Mouse (Mus musculus): ENCODE results near the gene Zhx3. TPM values are rescaled to one million over a fixed set of nuclear protein-coding genes. Genes with fewer than 3 reads are reported as not detected.

The Zhx3 gene
- polyA plus RNA-seq, 2 experiments = 6.5 to 13.7 TPM

- Histone ChIP-seq H3K9me3 (ENCODE audit: control insufficient read depth, low read length) (no peaks in the 10 kb centered on the region), H3K36me3 (ENCODE audit: control insufficient read depth, insufficient read depth, low read length) (no peaks in the 10 kb centered on the region), H3K27ac (replicated peaks; ENCODE audit: low read depth, low read length) (no peak overlapping the region), H3K9ac (ENCODE audit: low read depth, low read length, severe bottlenecking) (no peak overlapping the region), H3K27me3 (ENCODE audit: control insufficient read depth, insufficient read depth, low read length) (no peaks in the 10 kb centered on the region), H3K4me1 (ENCODE audit: control insufficient read depth, insufficient read depth, low read length) (peaks cover 19% of the 10 kb centered on the region), H3K4me2 (replicated peaks; ENCODE audit: low read depth, low read length, severe bottlenecking) (no peak overlapping the region), H3K4me3 (replicated peaks; ENCODE audit: low read length) (no peak overlapping the region)
- TF ChIP-seq POLR2A (IDR thresholded peaks at IDR 0.05; ENCODE audit: borderline replicate concordance, extremely low read depth, insufficient read depth, insufficient read length) = no peak
- no peak for ATAC-seq (ENCODE audit: low FRiP score, low read depth)
- 78% methylated on average over 8 of the region's 8 CpGs for WGBS
- DNase-seq (ENCODE audit: low spot score) = no peak
Observed at GRCm38 (mm10) chr2:160916714-160917113, 43.9 kb upstream of the Zhx3 start.

- no peaks in the 10 kb centered on the region; the same call in 1 of the 2 replicates for H3K27me3 ChIP-seq (ENCODE audit: control insufficient read depth, insufficient read depth, low read length)
- H3K9me3 ChIP-seq (ENCODE audit: control insufficient read depth, low read length) = no peaks in the 10 kb centered on the region
- H3K27ac ChIP-seq (replicated peaks; ENCODE audit: low read depth, low read length) = no peak overlapping the region
- ATAC-seq (ENCODE audit: low FRiP score, low read depth) (no peak), DNase-seq (ENCODE audit: low spot score) (no peak)
- no peaks in the 10 kb centered on the region for H3K36me3 ChIP-seq (ENCODE audit: control insufficient read depth, insufficient read depth, low read length)
- no peak for TF ChIP-seq POLR2A (IDR thresholded peaks at IDR 0.05; ENCODE audit: borderline replicate concordance, extremely low read depth, insufficient read depth, insufficient read length)
- WGBS = 71% methylated on average over 13 of the region's 13 CpGs
- no peak overlapping the region for H3K9ac ChIP-seq (ENCODE audit: low read depth, low read length, severe bottlenecking)
- no peak overlapping the region for H3K4me2 ChIP-seq (replicated peaks; ENCODE audit: low read depth, low read length, severe bottlenecking)
- H3K4me3 ChIP-seq (replicated peaks; ENCODE audit: low read length) = no peak overlapping the region
- H3K4me1 ChIP-seq (ENCODE audit: control insufficient read depth, insufficient read depth, low read length) = peaks cover 23% of the 10 kb centered on the region
Observed at GRCm38 (mm10) chr2:160915821-160916610, 43.2 kb upstream of the Zhx3 start.

DNA sequence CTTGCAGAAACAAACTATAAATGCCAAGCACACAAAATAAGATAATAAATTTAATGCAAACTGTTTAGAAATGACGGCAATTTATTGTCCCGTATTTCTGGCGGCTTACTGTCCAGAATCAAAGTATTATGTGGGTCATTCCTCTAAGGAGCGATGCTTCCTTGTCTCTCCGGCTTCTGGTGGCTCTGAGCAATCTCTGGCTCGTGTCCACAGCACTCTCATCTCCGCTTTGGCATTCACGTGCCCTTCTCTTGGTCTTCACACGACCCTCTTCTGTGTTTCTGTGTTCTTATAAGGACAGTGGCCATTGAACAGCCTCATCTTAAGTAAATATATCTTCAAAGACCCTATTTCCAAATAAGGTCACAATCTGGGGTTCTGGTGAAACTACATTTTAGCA, 41.9 kb upstream of the Zhx3 start:
- Histone ChIP-seq H3K36me3 (ENCODE audit: control insufficient read depth, insufficient read depth, low read length) (0 out of 2 replicates have a peak, but pooled peaks cover under 1% of the 10 kb centered on the region), H3K27me3 (ENCODE audit: control insufficient read depth, insufficient read depth, low read length) (no peaks in the 10 kb centered on the region; the same call in 1 of the 2 replicates), H3K4me3 (replicated peaks; ENCODE audit: low read length) (no peak overlapping the region), H3K9ac (ENCODE audit: low read depth, low read length, severe bottlenecking) (no peak overlapping the region), H3K4me1 (ENCODE audit: control insufficient read depth, insufficient read depth, low read length) (peaks cover 25% of the 10 kb centered on the region), H3K4me2 (replicated peaks; ENCODE audit: low read depth, low read length, severe bottlenecking) (no peak overlapping the region), H3K27ac (replicated peaks; ENCODE audit: low read depth, low read length) (no peak overlapping the region), H3K9me3 (ENCODE audit: control insufficient read depth, low read length) (no peaks in the 10 kb centered on the region)
- WGBS = 80% methylated on average over 9 of the region's 9 CpGs
- no peak for DNase-seq (ENCODE audit: low spot score)
- no peak for ATAC-seq (ENCODE audit: low FRiP score, low read depth)
- no peak for TF ChIP-seq POLR2A (IDR thresholded peaks at IDR 0.05; ENCODE audit: borderline replicate concordance, extremely low read depth, insufficient read depth, insufficient read length)

DNA sequence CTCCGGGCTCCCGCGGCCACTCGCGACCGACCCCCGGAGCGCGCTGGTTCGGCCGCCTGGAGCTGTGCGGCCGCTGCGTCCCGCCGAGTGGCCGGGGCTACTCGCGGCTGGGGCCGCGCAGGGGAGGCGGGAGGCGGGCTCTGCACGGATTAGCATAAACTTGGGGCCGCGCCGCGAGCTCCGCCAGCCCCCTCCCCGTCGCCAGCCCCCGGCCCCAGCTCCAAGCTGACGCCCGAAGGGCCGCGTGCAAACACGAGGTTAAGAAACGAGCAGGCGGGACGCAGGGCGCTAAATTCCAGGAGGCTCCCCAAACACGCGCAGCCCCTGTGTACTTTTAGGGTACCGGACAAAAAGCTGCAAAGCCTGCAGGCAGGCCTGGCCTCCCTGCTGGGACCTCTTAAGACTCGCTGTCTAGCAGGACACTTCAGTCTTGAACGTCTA, 39.5 kb upstream of the Zhx3 start, which contains the start of gene Emilin3:
Emilin3 (minus strand) TSS at position 98 of the 441 bp plus-strand sequence.
- H3K9ac ChIP-seq (ENCODE audit: low read depth, low read length, severe bottlenecking) = peak within 1 kb of the TSS; percentile 82
- peaks cover 25% of the 10 kb centered on the region for H3K4me1 ChIP-seq (ENCODE audit: control insufficient read depth, insufficient read depth, low read length)
- peak; percentile 84 for ATAC-seq (ENCODE audit: low FRiP score, low read depth)
- H3K4me3 ChIP-seq (replicated peaks; ENCODE audit: low read length) = peak within 1 kb of the TSS; percentile 65
- no peaks in the 10 kb centered on the region; the same call in 1 of the 2 replicates for H3K27me3 ChIP-seq (ENCODE audit: control insufficient read depth, insufficient read depth, low read length)
- H3K36me3 ChIP-seq (ENCODE audit: control insufficient read depth, insufficient read depth, low read length) = peaks cover 23% of the 10 kb centered on the region
- H3K9me3 ChIP-seq (ENCODE audit: control insufficient read depth, low read length) = no peaks in the 10 kb centered on the region
- peak within 1 kb of the TSS; percentile 87 for H3K4me2 ChIP-seq (replicated peaks; ENCODE audit: low read depth, low read length, severe bottlenecking)
- WGBS = 2% methylated on average over 37 of the region's 46 CpGs
- H3K27ac ChIP-seq (replicated peaks; ENCODE audit: low read depth, low read length) = peak within 1 kb of the TSS; percentile 81
- DNase-seq (ENCODE audit: low spot score) = peak; percentile 56
- no peak for TF ChIP-seq POLR2A (IDR thresholded peaks at IDR 0.05; ENCODE audit: borderline replicate concordance, extremely low read depth, insufficient read depth, insufficient read length)

- ATAC-seq (ENCODE audit: low FRiP score, low read depth) = peak; percentile 45
- TF ChIP-seq POLR2A (IDR thresholded peaks at IDR 0.05; ENCODE audit: borderline replicate concordance, extremely low read depth, insufficient read depth, insufficient read length) = no peak
Observed at GRCm38 (mm10) chr2:160911558-160912201, 38.9 kb upstream of the Zhx3 start.

More at GRCm38 (mm10) chr2:160911558-160912201, 38.9 kb upstream of the Zhx3 start:
- WGBS = under 1% methylated on average over 41 of the region's 64 CpGs
- peaks cover 25% of the 10 kb centered on the region for H3K4me1 ChIP-seq (ENCODE audit: control insufficient read depth, insufficient read depth, low read length)
- H3K4me2 ChIP-seq (replicated peaks; ENCODE audit: low read depth, low read length, severe bottlenecking) = peak overlapping the region; percentile 87
- no peaks in the 10 kb centered on the region; the same call in 1 of the 2 replicates for H3K27me3 ChIP-seq (ENCODE audit: control insufficient read depth, insufficient read depth, low read length)
- peak overlapping the region; percentile 65 for H3K4me3 ChIP-seq (replicated peaks; ENCODE audit: low read length)
- no peaks in the 10 kb centered on the region for H3K9me3 ChIP-seq (ENCODE audit: control insufficient read depth, low read length)
- H3K36me3 ChIP-seq (ENCODE audit: control insufficient read depth, insufficient read depth, low read length) = peaks cover 29% of the 10 kb centered on the region
- H3K27ac ChIP-seq (replicated peaks; ENCODE audit: low read depth, low read length) = peak overlapping the region; percentile 81
- DNase-seq (ENCODE audit: low spot score) = peak; percentile 71
- peak overlapping the region; percentile 82 for H3K9ac ChIP-seq (ENCODE audit: low read depth, low read length, severe bottlenecking)

All from limb, embryonic 14.5 days (tissue).